In the genomic region with DNA sequence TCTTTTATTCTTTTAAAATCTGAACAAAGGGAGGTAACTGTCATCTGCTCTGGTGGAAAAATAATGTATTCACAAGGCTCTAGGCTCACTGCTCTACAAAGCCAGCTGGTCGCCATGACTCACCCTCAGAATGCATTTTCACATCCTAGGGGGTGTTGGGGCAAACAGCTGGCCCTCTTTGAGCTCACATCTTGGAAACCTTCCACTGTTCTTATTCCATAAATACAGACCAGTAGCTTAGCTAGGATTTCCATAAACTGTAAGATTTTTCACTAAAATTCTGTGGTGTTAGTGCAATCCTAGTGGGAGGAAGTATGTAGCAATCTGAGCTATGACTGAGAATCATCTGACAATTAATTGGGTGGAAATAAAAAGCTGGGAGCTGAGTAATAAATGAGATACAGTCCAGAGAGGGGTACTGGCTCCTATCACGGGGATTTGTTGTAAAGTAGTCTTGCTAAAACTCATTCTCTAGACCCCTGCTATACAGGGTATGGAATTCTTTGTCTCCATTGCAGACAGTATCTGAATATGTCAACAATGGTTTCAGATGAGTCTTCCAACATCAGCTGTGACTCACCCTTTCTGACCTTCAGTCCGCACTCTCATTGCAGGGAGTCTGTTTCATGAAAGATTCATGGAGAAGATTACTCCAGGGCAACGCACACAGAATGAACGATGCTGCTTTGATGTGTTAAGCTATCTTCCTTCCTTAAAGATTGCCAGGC, we compare ENCODE assay signal across 9 mouse cellular contexts.
DNase-seq lines count a peak whose midpoint lies in the region; ATAC-seq and TF ChIP-seq lines count a peak whose summit lies in the region.
"Had no signal": no experiment of that assay in that cellular context is flagged by ENCODE, and none has a peak within 500 bp of the region (broad histone marks: within the 10 kb centered on the region; RNA-seq: fewer than 3 reads in every experiment).

No protein-coding gene starts in this region.

- H3K4me3 ChIP-seq in limb, embryonic 14.5 days (replicated peaks; ENCODE audit: low read length): no peak overlapping the region
- H3K4me3 ChIP-seq in limb, embryonic 10.5 days: no peak overlapping the region
- H3K4me3 ChIP-seq in neural tube, embryonic 14.5 days (ENCODE audit: low read depth, low read length): no peak overlapping the region
- H3K4me3 ChIP-seq: liver, embryonic 13.5 days had no signal

- no peak for TF ChIP-seq POLR2A in limb, embryonic 14.5 days (IDR thresholded peaks at IDR 0.05; ENCODE audit: borderline replicate concordance, extremely low read depth, insufficient read depth, insufficient read length)
- TF ChIP-seq POLR2A in brain, embryonic 14.5 days (IDR thresholded peaks at IDR 0.05; ENCODE audit: borderline replicate concordance, extremely low read depth, insufficient read depth, insufficient read length, poor library complexity, severe bottlenecking): no peak

- no peaks in the 10 kb centered on the region for H3K9me3 ChIP-seq in limb, embryonic 14.5 days (ENCODE audit: control insufficient read depth, low read length)
- H3K9me3 ChIP-seq in limb, embryonic 10.5 days (replicated peaks): no peaks in the 10 kb centered on the region
- H3K9me3 ChIP-seq in neural tube, embryonic 14.5 days (ENCODE audit: control insufficient read depth, low read length): no peaks in the 10 kb centered on the region
- H3K9me3 ChIP-seq: liver, embryonic 13.5 days had no signal

- DNase-seq in limb, embryonic 14.5 days (ENCODE audit: low spot score): peak; percentile 35
- no peak for DNase-seq in limb, embryonic 10.5 days (ENCODE audit: low spot score)
- peak; percentile 73 for DNase-seq in brain, embryonic 14.5 days (ENCODE audit: low read depth)
- peak; percentile 65 for DNase-seq in layer of hippocampus, adult 9-10 months (ENCODE audit: low spot score)
- no peak for DNase-seq in cerebellum, adult 11-12 months
- no peak for DNase-seq in urinary bladder, adult 2 months (ENCODE audit: low spot score)
- DNase-seq: liver, embryonic 13.5 days had no signal

- 0 out of 2 replicates have a peak, but pooled peaks cover 3% of the 10 kb centered on the region for H3K4me1 ChIP-seq in limb, embryonic 14.5 days (ENCODE audit: control insufficient read depth, insufficient read depth, low read length)
- H3K4me1 ChIP-seq in limb, embryonic 10.5 days: no peaks in the 10 kb centered on the region
- no peaks in the 10 kb centered on the region for H3K4me1 ChIP-seq in neural tube, embryonic 14.5 days (ENCODE audit: control insufficient read depth, insufficient read depth, low read length)
- H3K4me1 ChIP-seq: liver, embryonic 13.5 days had no signal

- H3K27ac ChIP-seq in limb, embryonic 14.5 days (replicated peaks; ENCODE audit: low read depth, low read length): no peak overlapping the region
- no peak overlapping the region for H3K27ac ChIP-seq in limb, embryonic 10.5 days
- no peak overlapping the region for H3K27ac ChIP-seq in neural tube, embryonic 14.5 days (ENCODE audit: low read depth, low read length)
- H3K27ac ChIP-seq: liver, embryonic 13.5 days had no signal

- 61% methylated on average over 5 of the region's 5 CpGs for WGBS in limb, embryonic 14.5 days
- 77% methylated on average over 5 of the region's 5 CpGs for WGBS in limb, embryonic 10.5 days
- WGBS in neural tube, embryonic 14.5 days: 39% methylated on average over 5 of the region's 5 CpGs

- no peaks in the 10 kb centered on the region for H3K36me3 ChIP-seq in limb, embryonic 14.5 days (ENCODE audit: control insufficient read depth, insufficient read depth, low read length)
- no peaks in the 10 kb centered on the region for H3K36me3 ChIP-seq in limb, embryonic 10.5 days
- H3K36me3 ChIP-seq in neural tube, embryonic 14.5 days (ENCODE audit: control insufficient read depth, insufficient read depth, low read length): no peaks in the 10 kb centered on the region
- H3K36me3 ChIP-seq: liver, embryonic 13.5 days had no signal

- no peak overlapping the region for H3K9ac ChIP-seq in limb, embryonic 14.5 days (ENCODE audit: low read depth, low read length, severe bottlenecking)
- no peak overlapping the region for H3K9ac ChIP-seq in neural tube, embryonic 14.5 days (replicated peaks; ENCODE audit: low read depth, low read length)
- H3K9ac ChIP-seq: liver, embryonic 13.5 days had no signal

- H3K4me2 ChIP-seq in limb, embryonic 14.5 days (replicated peaks; ENCODE audit: low read depth, low read length, severe bottlenecking): no peak overlapping the region
- no peak overlapping the region for H3K4me2 ChIP-seq in neural tube, embryonic 14.5 days (ENCODE audit: low read depth, low read length)
- H3K4me2 ChIP-seq: liver, embryonic 13.5 days had no signal

- no peak for TF ChIP-seq CTCF in brain, embryonic 14.5 days (IDR thresholded peaks at IDR 0.05; ENCODE audit: borderline replicate concordance, extremely low read depth, insufficient read depth, insufficient read length)

- no peak for ATAC-seq in limb, embryonic 14.5 days (ENCODE audit: low FRiP score, low read depth)
- ATAC-seq in neural tube, embryonic 14.5 days (ENCODE audit: low read depth): peak; percentile 31; the same call in 1 of the 2 replicates
- no peak for ATAC-seq in megakaryocyte-erythroid progenitor cell, adult 5-6 weeks (replicated peaks; ENCODE audit: low FRiP score, low TSS enrichment, poor library complexity, severe bottlenecking)

- H3K27me3 ChIP-seq in limb, embryonic 14.5 days (ENCODE audit: control insufficient read depth, insufficient read depth, low read length): no peaks in the 10 kb centered on the region
- H3K27me3 ChIP-seq in limb, embryonic 10.5 days (ENCODE audit: low read depth, poor library complexity, severe bottlenecking): no peaks in the 10 kb centered on the region
- H3K27me3 ChIP-seq in neural tube, embryonic 14.5 days (ENCODE audit: control insufficient read depth, insufficient read depth, low read length): no peaks in the 10 kb centered on the region
- H3K27me3 ChIP-seq: liver, embryonic 13.5 days had no signal

Comparison
In these comparisons a context has a peak if more than half of its experiments do, and no peak if none do; other contexts are left out.
1. DNase-seq: peak in limb, embryonic 14.5 days (single experiment), brain, embryonic 14.5 days (single experiment) and layer of hippocampus, adult 9-10 months (single experiment); none in limb, embryonic 10.5 days (single experiment), cerebellum, adult 11-12 months (single experiment) and urinary bladder, adult 2 months (single experiment).